Mouse (Mus musculus) left cerebral cortex, adult 6 months (tissue): ENCODE results near the gene Slc16a10. TPM values are rescaled to one million over a fixed set of nuclear protein-coding genes. Genes with fewer than 3 reads are reported as not detected.

ENCODE experiments used
- long read RNA-seq, 2 experiments: library from polyadenylated mRNA; unstranded; transcript quantifications; one replicate each; pipeline ENCODE4 v2.0.0; 2019 to 2020
- polyA plus RNA-seq: library from polyadenylated mRNA; unstranded; fragments of <200 nt; fragmentation: Nextera tagmentation; gene quantifications from 2 replicates; pipeline ENCODE4 v1.2.3, GENCODE M21; 2021

The Slc16a10 gene
- polyA plus RNA-seq: 0.33 and 0.38 TPM in 2 replicates
- long read RNA-seq, experiment 1, partial matches to known transcripts: 0 of 1 reads
- long read RNA-seq, experiment 1, other reads (novel, unspliced or antisense): 0 of 1 reads
- long read RNA-seq, experiment 2, partial matches to known transcripts: 0 of 2 reads
- long read RNA-seq, experiment 2, other reads (novel, unspliced or antisense): 2 of 2 reads

DNA sequence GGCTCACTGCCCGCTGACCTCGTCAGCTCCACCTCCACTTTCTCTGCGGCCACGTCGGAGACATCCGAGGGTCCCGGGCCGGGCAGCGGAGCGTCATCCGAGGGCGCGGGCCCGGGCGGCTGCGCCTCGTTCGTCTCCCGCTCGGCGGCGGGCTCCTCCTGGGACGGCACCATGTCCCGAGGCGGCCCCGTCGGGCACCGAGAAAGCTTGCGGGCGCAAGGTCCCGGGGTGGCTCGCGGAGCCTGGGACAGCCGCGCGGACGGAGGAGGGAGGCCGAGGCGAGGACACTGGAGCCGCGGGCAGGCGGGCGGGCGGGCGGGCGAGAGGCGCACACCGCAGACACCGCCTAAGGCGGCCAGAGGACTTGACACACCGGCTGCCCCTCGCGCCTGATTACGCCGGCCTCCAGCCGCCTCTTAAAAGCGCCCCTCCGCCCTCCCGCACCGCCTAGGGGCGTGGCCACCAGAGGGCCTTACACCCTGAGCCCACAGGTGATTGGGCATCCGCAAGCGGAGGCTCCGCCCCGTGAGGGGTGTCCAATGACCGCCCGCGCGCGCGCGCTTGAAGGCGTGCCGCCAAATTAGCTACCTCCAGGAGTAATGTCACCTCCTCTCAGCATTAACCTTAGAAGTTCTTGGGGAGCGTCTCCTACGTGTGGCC lies at the start of gene Slc16a10:
Gene Slc16a10 (minus strand): TSS at position 395 of the 660 bp plus-strand sequence.

DNA sequence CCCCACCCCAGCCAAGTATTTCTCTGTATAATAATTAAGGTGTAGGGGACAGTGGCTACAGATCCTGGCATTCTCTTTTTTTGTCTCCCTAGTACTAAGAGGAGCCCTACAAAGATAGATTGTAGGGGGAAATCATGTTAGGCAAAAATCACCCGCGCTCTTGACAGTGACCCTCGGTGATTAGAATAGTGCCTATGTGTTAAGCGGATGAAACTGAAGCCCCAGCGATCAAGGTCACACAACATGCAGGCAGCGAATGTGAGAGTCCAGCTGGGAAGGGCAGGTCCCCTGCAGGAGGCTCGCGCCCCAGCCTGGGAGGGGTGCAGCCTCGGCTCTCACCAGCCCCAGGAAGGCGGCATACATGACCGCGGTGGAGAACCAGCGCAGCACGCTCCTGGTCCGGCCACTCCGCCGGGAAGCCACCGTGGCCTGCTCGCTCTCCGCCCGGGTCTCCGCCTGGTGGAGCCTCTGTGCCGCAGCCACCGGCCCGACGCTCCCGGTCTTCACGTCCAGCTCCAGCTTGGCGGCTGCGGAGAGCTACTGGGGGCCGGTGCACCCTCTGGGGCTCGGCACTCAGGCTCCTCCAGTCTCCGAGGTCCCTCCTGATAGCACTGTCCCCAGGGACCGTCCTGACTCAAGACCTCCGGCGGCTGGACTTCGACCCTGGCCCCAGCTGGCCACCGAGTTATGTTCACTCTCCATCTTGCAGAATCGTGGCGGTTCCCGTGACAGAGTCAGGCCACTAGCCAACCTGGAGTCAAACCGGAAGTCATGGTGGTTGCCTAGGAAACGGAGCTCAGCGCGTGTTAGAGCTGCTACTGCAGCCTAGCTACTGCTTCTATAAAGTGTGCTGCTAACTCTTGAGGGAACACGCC lies 117.3 kb downstream of the Slc16a10 start, which contains the start of gene Mfsd4b1:
Gene Mfsd4b1 (minus strand): TSS at position 715 of the 875 bp plus-strand sequence.

DNA sequence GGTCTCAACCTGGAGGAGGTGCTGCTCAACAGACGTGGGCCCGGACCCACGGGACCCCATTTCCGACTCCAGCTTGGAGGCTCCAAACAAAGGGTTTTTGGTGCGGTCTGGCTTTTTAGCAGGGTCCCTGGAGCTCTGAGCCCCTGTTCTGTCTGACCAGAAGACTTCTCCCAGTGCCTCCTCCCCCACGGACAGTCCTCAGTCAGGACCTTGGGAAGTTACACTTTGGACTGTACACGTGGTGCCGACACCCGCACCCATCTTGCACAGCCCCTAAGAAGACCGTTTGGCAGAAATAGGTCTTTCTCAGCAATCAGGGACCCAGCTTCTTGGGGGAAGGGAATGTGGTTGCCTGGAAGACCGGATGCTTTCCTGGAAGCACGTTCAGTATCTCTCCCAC lies 155.6 kb downstream of the Slc16a10 start, which contains the start of gene Mfsd4b5:
Gene Mfsd4b5 (minus strand): TSS at position 181 of the 400 bp plus-strand sequence.

Other genes with a start within 250 kb of the Slc16a10 start
- gene Mfsd4b4, start 243.0 kb downstream of the Slc16a10 start, polyA plus RNA-seq: 2.8 and 3.0 TPM in 2 replicates
- gene Mfsd4b2, start 215.3 kb downstream of the Slc16a10 start, polyA plus RNA-seq: not detected in 2 replicates
- 0.09 and 0.13 TPM in 2 replicates for gene Mfsd4b3, start 182.1 kb downstream of the Slc16a10 start, polyA plus RNA-seq
- not detected in 2 replicates for gene Mfsd4b5, start 155.6 kb downstream of the Slc16a10 start, polyA plus RNA-seq
- gene Mfsd4b1, start 117.0 kb downstream of the Slc16a10 start, polyA plus RNA-seq: 0.40 and 0.44 TPM in 2 replicates
- gene Rpf2, start 104.8 kb upstream of the Slc16a10 start, polyA plus RNA-seq: 31.9 and 33.0 TPM in 2 replicates
- gene Gtf3c6, start 115.8 kb upstream of the Slc16a10 start, polyA plus RNA-seq: 51.9 and 60.6 TPM in 2 replicates
- gene Amd1, start 159.9 kb upstream of the Slc16a10 start, polyA plus RNA-seq: 35.6 and 139 TPM in 2 replicates
- gene Cdk19, start 197.3 kb upstream of the Slc16a10 start, polyA plus RNA-seq: 8.1 and 8.4 TPM in 2 replicates